Mouse (Mus musculus): Measurements from ENCODE around the gene Medag. TPM values are rescaled to one million over a fixed set of nuclear protein-coding genes. Genes with fewer than 3 reads are reported as not detected.

Gene Medag
- total RNA-seq (2022), result 10 to 100 TPM in 2 of 4 experiments, 1 to 10 TPM in 2; 2.7 to 16.1 (median 9.2) TPM

DNA sequence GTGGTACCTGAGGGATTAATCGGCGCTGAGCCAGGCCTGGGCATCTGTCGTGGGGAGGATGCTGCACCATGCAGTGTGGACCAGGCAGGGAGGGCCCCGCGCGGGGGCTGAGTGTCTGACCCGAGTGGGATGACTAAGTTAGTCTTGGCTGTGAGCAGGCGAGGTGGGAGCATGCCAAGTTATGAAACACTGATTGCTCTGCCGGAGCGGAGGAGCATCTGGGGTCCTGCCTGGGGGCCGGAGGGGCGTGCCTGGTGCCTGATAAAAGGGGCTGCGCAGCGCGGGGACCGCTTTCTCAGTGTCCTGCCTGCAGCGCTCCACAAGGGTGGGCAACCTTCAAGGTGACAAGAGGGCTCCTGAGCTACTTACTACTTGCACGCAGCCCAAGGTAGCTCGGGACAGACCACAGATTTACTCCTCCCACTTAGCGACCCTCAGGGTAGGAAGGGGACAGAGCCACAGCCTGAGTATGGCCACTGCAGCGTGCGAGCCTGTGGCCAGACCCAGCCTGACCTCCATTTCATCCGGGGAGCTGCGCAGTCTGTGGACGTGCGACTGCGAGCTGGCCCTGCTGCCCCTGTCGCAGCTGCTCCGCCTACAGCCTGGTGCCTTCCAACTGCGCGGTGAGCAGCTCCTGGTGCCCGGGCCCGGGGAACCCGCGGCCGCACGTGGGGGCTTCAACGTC lies at the start of gene Medag:
Gene Medag, plus strand, starts transcription at position 241 of the 685 bp plus-strand sequence.
- peak; percentile 66 for DNase-seq

GRCm38 (mm10) chr5:149362626-149363025 lies 48.9 kb upstream of the Medag start:
- DNase-seq, result no peak

GRCm38 (mm10) chr5:149363903-149364755 lies 47.4 kb upstream of the Medag start:
- DNase-seq, result no peak

DNA sequence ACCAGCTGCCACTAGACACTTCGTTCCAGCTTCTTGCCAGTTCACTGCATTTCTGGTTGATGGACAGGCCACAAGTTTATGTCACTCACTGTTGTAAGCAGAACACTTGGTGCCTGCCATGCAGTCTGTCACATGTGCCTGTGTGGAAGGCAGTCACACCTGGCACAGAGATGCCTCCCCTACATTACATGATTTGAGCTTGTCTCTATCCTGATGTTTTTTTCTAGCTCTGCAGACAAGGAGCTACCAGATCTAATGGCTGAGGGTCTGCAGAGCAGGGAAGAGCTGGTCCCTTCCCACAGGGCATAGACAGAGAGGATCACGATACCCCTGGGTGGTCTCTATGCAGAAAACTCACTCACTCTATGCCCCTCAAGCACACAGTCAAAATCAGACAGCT lies 44.5 kb upstream of the Medag start:
- DNase-seq, result no peak

DNA sequence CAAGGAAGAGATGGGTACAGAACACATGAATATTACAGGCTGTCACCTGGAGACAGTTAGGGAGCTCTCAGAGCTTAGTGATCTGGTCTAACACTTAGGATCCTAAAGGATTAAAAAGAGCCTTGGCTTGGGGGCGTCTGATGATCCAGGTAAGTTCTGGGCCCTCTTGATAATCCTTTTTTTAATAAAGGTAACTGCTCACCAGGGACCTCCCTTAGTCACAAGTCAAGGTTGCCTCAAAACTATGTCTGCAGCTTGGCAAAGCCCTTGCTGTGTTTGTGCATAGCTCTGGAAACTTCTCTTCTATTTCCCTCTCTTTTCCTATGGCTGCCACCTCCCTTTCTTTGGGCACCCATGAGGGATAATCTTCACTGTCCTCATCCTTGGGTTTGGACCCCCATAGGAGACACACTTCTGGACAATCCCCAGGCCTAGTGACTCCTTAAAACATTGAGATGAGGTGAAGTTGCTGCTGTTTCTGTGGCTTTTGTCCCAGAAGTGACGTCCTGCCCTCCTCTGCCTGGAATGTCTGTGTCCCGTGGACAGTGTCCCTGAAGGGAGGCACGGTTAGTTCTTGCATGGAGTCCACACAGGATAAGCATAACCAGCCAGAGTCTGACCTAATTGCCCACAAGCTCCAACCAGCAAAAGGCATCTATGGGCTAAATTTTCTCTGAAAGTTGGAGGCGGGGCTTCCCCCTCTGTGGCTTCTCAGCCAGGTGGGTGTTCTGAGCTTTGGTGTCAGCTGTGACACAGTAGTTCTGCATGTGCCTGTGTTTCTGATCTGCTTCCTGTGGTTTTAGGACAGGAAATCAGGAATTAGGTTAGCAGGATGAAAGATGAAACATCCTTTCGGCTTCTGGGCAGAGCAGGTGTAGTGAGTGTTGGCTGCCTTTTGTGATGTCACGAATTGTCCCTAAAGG lies 43.7 kb upstream of the Medag start:
- no peak for DNase-seq

DNA sequence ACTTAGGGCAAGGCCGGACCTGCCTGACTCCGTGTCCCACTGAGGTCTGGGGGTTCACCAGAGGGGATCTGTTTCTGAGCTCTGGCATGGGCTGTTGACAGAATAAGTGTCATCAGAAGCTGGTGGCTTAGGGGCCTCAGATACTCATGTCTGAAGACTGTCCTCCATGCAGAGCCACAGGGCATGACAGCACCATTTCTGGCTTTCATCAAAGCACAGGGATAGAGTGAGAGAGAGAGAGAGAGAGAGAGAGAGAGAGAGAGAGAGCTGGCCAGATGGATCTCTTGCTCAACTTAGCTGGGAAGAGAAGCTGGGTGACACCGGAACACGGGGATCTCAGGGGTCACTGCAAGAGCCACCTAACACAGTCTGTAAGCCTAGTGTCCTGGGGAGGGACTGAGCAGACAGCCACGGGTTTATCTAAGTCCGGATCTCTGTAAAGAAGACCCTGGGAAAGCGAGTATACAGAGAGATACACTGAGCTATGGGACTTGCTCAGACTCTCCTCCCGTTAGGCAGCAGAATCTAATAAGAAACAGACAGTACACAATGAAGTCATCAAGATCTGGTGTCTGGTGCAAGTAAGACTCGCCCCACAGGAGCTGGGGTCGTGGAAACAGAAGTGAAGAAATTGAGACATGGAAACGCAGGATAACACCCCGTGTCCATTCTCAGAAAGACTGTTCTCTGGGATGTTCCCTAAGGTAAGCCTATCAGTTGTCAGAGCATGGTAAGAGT lies 42.8 kb upstream of the Medag start:
- no peak for DNase-seq

DNA sequence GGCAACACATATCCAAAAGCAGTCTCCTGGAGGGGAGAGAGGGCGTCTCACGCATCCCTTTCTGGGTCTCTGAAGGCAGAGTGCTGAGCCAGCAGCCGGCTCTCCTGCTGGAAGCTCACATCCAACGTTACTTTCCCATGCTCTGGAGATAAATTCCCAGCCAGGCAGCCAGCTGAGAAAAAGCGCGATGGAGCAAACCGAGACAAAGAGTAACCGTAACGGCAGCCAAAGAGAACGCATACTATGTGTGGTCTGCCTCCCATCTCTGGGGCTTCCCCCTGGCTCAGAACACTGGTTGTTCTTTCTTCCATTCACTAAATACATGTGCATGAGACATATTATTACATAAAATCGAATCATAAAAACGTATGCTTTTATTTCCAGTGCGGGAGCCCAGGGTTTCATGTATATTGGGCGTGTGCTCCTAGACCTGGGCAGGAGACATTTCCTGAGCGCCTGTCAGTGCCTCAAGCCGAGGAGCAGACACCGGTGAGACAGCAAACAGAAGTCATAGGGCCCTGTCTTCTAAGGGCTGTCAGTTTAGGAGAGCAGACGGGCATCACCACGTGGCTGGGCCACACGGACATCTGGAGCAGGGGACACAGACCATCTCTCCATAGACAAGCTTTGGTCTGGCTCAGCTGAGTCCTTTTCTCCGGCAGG lies 42.0 kb upstream of the Medag start:
- no peak for DNase-seq

- DNase-seq, result no peak
Observed at GRCm38 (mm10) chr5:149372018-149372417, 39.5 kb upstream of the Medag start.

DNA sequence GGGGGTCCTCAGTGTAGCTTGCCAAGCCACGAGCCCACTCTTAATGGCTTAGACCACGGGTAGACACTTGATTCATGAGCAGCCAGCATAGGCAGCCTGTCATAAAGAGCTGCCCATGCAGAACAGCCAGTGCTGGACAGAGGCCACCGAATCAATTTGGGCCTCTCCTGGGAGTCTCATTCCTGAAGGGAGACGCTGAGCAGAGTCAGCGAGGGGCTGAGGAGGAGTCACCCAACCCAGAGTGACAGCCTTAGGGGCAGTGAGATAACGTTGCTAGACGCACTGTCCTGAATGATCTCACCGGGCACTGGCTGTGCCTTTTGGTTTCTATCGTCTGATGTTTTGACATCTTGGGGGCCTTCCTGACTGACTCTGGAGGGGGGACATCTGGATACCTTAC lies 38.3 kb upstream of the Medag start:
- no peak for DNase-seq

GRCm38 (mm10) chr5:149374026-149374425 lies 37.5 kb upstream of the Medag start:
- DNase-seq, result peak; percentile 25

- no peak for DNase-seq
Observed at GRCm38 (mm10) chr5:149375074-149375888, 36.3 kb upstream of the Medag start.

- DNase-seq, result peak; percentile 58
Observed at GRCm38 (mm10) chr5:149375889-149376212, 35.7 kb upstream of the Medag start.

GRCm38 (mm10) chr5:149376367-149376766 lies 35.2 kb upstream of the Medag start:
- DNase-seq, result no peak

- no peak for DNase-seq
Observed at GRCm38 (mm10) chr5:149377253-149377652, 34.3 kb upstream of the Medag start.

GRCm38 (mm10) chr5:149378566-149378965 lies 33.0 kb upstream of the Medag start:
- DNase-seq, result no peak

GRCm38 (mm10) chr5:149379131-149379784 lies 32.3 kb upstream of the Medag start:
- DNase-seq, result no peak

GRCm38 (mm10) chr5:149379861-149380260 lies 31.7 kb upstream of the Medag start:
- DNase-seq, result no peak

DNA sequence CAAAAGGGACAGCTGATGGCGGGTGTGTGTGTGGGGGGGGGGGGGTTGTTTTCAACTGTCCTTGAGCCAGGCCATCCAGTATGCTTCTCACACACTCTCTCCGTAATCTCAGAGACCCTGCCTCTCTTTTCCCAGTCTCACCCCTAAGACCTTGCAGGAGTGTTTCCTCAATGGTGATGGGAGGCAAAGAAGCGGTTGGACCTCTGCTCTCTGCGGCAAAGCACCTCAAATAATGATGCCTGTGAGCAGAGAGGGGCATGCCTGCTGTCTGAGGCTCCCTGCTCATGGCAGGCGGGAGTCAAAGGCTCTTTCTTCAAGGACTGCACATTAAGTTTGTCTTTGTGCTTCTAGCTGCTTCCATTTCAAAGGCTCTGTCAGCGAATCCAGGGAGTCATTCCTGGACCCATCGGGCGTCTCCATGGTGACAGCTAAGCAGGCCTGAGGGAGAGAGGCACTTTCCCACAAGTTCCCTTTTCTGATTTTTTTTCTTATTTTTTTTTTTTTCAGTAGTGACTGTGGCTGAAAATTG lies 31.1 kb upstream of the Medag start:
- DNase-seq, result no peak

GRCm38 (mm10) chr5:149381948-149382347 lies 29.6 kb upstream of the Medag start:
- no peak for DNase-seq

- no peak for DNase-seq
Observed at GRCm38 (mm10) chr5:149382601-149383000, 28.9 kb upstream of the Medag start.

All from adrenal gland, adult 8-10 months (tissue).